Mouse (Mus musculus): Measurements from ENCODE around the gene Atf6b. TPM values are rescaled to one million over a fixed set of nuclear protein-coding genes. Genes with fewer than 3 reads are reported as not detected.

The Atf6b gene
- total RNA-seq, 2 experiments from 2014 or later, result 15.3 to 16.1 TPM

DNA sequence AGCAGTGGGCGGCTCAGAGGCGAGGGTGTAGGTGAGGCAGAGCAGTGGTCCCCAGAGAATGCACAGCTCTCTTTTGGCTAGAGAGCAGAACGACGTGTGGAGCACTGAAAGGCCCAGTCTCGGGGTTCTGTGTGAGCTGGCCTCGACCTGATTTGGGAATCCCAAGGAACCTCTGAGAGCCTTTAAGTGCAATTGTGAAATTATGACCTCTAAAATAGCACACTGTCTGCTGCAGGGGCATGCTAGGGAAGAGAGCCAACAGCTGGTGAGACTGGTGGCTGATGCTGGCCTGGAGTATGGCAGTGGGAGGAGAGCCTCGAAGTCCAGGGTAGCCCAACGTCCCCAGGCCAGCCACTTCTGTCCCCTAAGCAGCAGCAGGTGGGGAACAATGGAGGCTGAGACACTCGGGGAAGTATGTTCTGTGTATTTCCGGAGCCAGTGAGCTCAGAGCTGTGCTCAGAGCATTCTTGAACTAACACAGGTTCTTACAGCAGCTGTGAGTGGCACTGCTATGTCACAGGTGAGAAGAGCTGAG is 36.8 kb downstream of the Atf6b start:
- intact Hi-C loops (cut with DNase I), result no loop called here
- no peak for DNase-seq

DNA sequence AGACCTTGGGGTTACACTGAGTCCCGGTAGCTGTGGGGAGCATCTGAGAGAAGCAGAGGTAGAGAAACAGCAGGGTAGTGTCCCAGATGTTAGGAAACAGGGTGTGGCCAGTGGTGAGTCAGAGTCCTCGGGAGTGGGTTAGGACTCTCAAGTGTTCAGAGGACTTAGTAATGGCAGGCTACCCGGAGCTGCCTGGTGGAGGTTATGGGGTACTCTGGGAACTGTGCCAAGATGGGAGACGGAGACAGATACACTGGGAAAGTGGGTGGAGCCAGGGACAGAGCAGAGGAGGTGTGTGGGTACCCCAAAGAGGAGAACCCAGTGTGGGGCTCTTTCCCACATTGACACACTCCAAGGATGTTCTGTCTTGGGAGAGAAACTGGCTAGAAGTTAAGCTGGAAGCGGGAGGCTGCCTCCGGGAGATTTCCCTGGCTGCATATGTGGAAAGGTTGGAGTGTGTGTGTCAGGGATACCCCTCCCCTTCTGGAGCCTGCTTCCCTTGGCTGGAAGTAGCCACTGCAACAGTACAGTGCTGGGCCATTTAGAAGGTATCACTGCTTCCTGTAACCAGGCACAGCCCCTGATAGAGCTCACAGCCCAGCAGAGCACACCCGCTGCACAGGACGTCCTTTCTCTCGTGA is 37.4 kb downstream of the Atf6b start:
- DNase-seq, result peak in 1 of 2 experiments; percentile 60
- intact Hi-C loops (cut with DNase I), result no loop called here

DNA sequence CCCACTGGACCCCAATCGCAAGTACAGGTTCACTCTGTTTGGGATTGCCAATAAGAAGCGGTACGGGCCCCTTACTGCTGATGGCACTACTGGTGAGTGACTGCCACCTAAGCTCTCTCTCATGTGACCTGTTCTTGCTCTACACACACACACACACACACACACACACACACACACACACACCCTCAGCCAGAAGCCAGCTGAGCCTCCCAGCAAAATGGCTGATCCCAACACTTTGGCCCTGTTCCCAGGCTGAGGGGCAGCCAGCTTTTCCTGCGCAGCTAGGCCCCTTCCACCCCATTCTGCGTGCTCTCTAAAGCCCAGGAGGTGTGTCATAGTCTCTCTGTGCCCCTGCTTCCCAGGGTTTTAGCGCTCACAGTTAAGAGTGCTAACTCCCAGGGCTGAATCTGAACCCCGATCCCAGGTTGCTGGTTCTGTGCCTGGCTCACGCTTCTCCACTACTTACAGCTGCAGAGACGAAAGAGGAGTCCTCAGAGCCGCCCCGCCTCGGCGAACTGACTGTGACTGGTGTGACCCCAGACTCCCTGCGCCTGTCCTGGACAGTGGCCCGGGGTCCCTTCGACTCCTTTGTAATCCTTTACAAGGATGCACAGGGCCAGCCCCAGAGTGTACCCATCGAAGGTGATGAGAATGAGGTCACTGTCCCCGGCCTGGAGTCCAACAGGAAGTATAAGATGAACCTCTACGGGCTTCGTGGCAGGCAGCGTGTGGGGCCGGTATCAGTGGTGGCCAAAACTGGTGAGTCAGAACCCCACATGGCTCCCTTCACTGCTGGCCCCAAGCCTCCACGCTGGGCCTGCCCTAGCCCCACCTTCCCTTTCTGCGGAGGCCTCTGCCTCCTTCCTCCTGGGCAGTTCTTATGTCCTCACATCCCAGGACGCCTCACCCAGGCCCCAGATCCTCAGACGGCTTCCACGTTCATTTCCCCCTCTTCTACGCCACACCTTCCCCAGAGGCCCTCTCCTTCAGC is 38.5 kb downstream of the Atf6b start:
- DNase-seq, result peak; percentile 67
- intact Hi-C loops (cut with DNase I), result no loop called here

DNA sequence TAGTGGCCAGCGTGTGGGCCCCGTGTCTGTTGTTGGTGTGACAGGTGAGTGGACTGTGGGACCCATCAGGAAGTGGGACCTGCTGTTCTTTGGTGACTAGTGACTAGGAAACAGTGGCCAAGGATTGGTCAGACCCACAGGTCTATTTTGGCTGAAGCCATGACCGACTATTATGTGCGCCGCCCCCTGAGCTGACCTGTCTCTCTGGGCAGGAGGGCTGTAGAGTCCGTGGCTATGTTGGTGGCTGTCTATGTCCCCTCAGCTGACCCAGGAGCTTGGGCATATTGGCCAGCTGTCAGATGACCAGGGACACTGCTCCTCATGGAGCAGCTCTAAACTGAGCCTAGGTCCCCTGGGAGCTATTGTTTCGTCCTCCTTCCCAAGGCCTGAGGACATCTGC is 41.9 kb downstream of the Atf6b start:
- DNase-seq, result no peak
- intact Hi-C loops (cut with DNase I), result no loop called here

- DNase-seq, result peak; percentile 72 to 76
- intact Hi-C loops (cut with DNase I), result no loop called here
Observed at GRCm38 (mm10) chr17:34690458-34690857, 43.5 kb downstream of the Atf6b start.

DNA sequence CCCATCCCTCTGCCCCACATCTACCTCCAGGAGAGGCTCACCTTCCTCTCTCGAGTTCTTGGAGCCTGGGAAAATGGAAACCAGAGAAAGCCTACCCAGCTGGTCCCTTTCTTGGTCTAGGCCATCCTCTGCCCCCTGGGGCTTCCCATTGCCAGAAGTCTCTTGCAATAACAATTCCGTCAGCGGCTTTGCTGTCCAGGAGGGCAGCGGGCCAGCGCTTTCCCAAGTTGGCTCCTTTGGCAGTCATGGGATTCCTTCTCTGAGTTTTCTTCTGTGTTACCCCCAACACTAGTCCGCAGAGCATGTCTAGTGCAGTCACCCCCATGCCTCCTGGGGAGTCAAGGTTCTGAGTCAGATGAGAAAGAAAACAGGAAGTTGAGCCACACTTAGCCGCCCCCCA is 46.0 kb downstream of the Atf6b start:
- intact Hi-C loops (cut with DNase I), result no loop called here
- DNase-seq, result peak; percentile 84 to 86

DNA sequence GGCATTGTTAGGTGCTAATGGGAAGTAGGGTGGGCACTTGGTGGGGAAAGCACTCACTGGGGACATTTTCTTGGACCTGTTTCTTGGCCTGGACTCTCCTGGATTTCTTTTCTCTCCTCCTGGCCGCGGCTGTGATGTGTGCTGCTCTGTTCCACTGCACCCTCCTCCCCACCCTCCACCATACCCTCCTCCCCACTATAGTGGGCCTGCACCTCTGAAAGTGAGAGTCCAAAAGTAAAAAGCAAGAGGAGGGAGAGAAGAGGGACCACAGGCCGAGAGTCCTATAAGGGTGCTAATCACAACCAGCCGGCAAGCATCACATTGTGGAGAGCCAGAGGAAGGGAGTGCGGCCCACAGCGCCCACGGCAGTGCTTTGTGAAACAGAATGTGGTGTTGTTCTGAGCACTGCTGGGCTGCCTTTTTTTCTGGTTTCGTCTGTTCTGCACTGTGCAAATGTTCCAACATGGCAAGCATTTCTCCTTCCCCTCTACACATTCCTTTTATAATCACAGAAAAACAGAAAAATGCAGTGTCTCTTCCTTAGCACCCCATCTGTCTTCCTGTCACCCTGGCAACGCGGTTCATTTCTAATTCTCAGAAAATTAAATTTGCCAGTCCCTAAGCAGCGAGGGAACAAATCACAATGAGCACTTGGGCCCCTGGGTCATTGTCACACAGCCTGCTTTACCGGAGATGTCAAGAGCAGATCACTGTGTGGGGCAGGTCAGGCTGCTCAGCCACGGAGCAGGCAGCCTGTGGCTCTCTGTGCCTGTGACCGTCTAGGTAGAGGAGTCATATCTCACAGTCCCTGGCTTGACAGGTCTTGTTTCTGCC is 52.8 kb downstream of the Atf6b start:
- no peak for DNase-seq
- intact Hi-C loops (cut with DNase I), result no loop called here

- DNase-seq, result no peak
- intact Hi-C loops (cut with DNase I), result no loop called here
Observed at GRCm38 (mm10) chr17:34700671-34701071, 53.7 kb downstream of the Atf6b start.

Other genes with a start within 250 kb of the Atf6b start
- gene BC051142, start 248.3 kb upstream of the Atf6b start, total RNA-seq (2021), result not detected
- gene Btnl4, start 169.8 kb upstream of the Atf6b start, total RNA-seq (2021), result not detected
- gene Btnl6, start 129.8 kb upstream of the Atf6b start, total RNA-seq (2021), result not detected
- 10 to 100 TPM; 33.0 to 48.6 TPM for gene Notch4, start 82.9 kb upstream of the Atf6b start, total RNA-seq (2021)
- gene Gpsm3, start 57.3 kb upstream of the Atf6b start, total RNA-seq (2021), result 1 to 10 TPM; 4.7 to 4.8 TPM
- 10 to 100 TPM; 18.0 to 19.6 TPM for gene Pbx2, start 55.9 kb upstream of the Atf6b start, total RNA-seq (2021)
- gene Ager, start 49.3 kb upstream of the Atf6b start, total RNA-seq (2021), result under 1 TPM; 0.24 to 0.47 TPM
- gene Rnf5, start 43.5 kb upstream of the Atf6b start, total RNA-seq (2021), result 10 to 100 TPM; 35.7 to 37.1 TPM
- gene Agpat1, start 42.9 kb upstream of the Atf6b start, total RNA-seq (2021), result 10 to 100 TPM; 61.2 to 70.5 TPM
- gene Egfl8, start 31.2 kb upstream of the Atf6b start, total RNA-seq (2021), result 1 to 10 TPM; 1.5 to 2.5 TPM
- gene Ppt2, start 18.6 kb upstream of the Atf6b start, total RNA-seq (2021), result 10 to 100 TPM; 54.4 to 55.5 TPM
- 1 to 10 TPM; 1.4 to 1.7 TPM for gene Prrt1, start 17.6 kb upstream of the Atf6b start, total RNA-seq (2021)
- gene Fkbpl, start 2.4 kb upstream of the Atf6b start, total RNA-seq (2021), result 1 to 10 TPM; 6.9 to 9.9 TPM
- gene Tnxb, start 23.4 kb downstream of the Atf6b start, total RNA-seq (2021), result 10 to 100 TPM; 35.6 to 39.7 TPM
- 10 to 100 TPM; 22.8 to 24.7 TPM for gene C4b, start 96.7 kb downstream of the Atf6b start, total RNA-seq (2021)
- gene Cyp21a1, start 157.4 kb downstream of the Atf6b start, total RNA-seq (2021), result not detected
- 10 to 100 TPM in 1 of 2 experiments, 1 to 10 TPM in 1; 10.0 to 11.1 TPM for gene Stk19, start 189.8 kb downstream of the Atf6b start, total RNA-seq (2021)
- gene Dxo, start 189.9 kb downstream of the Atf6b start, total RNA-seq (2021), result 10 to 100 TPM; 12.4 to 17.3 TPM
- gene Skiv2l, start 203.1 kb downstream of the Atf6b start, total RNA-seq (2021), result 10 to 100 TPM; 22.6 to 24.5 TPM
- gene Nelfe, start 203.2 kb downstream of the Atf6b start, total RNA-seq (2021), result 10 to 100 TPM; 13.7 to 15.3 TPM
- gene Cfb, start 215.4 kb downstream of the Atf6b start, total RNA-seq (2021), result 1 to 10 TPM; 4.4 to 7.5 TPM
- 1 to 10 TPM; 7.5 to 7.7 TPM for gene Zbtb12, start 232.3 kb downstream of the Atf6b start, total RNA-seq (2021)
- gene Gm20547, start 234.9 kb downstream of the Atf6b start, total RNA-seq (2021), result not detected